Mouse (Mus musculus): ENCODE results near the gene Hist1h3g. TPM values are rescaled to one million over a fixed set of nuclear protein-coding genes. Genes with fewer than 3 reads are reported as not detected.

The Hist1h3g gene
- total RNA-seq (2023): 2.3 TPM

DNA sequence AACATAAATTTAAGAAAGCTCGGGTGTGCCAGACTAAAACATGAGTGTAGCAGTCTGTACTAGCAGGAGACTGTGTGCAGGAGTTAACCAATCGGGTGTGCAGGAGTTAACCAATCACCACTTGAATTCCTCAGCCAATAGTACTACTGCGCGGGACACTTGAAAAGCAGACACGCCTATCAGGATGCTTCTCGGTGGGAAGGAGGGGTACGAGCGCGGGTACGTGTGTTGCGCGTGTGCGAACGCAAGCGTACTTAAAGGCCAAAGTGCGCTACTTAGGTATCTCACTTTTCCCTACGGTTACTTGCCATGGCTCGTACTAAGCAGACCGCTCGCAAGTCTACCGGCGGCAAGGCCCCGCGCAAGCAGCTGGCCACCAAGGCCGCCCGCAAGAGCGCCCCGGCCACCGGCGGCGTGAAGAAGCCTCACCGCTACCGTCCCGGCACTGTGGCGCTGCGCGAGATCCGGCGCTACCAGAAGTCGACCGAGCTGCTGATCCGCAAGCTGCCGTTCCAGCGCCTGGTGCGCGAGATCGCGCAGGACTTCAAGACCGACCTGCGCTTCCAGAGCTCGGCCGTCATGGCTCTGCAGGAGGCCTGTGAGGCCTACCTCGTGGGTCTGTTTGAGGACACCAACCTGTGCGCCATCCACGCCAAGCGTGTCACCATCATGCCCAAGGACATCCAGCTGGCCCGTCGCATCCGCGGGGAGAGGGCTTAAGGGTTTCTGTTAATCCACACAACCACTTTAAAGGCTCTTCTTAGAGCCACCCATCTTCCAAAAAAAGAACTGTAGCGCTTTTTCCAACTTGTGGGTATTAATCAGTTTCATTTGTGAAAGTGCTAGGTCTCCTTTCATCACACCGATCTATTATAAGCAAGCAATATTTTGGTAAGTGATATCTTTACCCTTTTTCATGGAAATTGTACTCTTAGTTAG, at the start of gene Hist1h3g:
TSS of gene Hist1h3g (plus strand) at position 286 of the 939 bp plus-strand sequence.

DNA sequence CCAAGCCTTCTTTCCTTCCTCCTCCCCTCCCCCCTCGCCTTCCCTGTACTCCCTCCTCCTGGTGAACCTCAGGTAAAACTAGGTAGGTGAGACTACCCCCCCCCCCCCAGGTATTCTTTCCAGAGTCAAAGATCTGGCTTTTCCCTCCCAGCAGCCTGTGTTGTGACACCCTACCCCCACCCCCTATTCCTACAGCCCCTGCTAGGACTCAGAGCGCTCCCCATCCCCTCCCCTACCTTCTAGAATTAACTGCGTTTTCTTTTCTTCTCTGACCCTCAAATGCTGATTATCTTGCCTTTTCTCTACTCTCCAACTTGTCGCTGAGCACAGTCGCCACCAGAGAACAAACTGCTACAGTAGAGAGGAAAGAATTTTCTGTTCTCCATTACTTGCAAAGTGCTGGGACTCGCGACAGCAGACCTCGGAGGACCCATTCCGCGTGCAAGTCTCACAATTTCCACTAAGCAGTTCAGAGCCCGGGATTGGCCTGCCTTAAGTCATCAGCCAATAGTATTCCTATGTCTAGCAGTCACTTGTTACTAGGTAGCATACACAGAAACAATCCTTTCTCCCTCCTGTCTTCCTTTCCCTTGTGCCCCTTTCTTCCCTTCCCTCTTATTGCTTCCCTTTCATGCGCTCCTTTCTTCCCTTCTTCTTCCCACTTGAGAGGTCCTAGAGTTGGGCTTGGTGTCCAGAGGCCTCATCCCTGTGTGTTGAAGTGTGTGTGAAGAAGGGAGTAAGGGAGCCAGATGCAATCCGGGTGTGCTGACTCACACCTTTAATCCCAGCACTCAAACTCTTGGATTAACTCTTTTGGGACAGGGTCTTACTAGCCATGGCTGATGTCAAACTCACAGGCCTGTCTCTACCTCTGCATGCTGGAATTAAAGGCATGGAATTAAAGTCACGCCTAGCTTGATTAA, 46.6 kb upstream of the Hist1h3g start, which contains the start of gene Btn2a2:
TSS of gene Btn2a2 (minus strand) at position 458 of the 923 bp plus-strand sequence.

DNA sequence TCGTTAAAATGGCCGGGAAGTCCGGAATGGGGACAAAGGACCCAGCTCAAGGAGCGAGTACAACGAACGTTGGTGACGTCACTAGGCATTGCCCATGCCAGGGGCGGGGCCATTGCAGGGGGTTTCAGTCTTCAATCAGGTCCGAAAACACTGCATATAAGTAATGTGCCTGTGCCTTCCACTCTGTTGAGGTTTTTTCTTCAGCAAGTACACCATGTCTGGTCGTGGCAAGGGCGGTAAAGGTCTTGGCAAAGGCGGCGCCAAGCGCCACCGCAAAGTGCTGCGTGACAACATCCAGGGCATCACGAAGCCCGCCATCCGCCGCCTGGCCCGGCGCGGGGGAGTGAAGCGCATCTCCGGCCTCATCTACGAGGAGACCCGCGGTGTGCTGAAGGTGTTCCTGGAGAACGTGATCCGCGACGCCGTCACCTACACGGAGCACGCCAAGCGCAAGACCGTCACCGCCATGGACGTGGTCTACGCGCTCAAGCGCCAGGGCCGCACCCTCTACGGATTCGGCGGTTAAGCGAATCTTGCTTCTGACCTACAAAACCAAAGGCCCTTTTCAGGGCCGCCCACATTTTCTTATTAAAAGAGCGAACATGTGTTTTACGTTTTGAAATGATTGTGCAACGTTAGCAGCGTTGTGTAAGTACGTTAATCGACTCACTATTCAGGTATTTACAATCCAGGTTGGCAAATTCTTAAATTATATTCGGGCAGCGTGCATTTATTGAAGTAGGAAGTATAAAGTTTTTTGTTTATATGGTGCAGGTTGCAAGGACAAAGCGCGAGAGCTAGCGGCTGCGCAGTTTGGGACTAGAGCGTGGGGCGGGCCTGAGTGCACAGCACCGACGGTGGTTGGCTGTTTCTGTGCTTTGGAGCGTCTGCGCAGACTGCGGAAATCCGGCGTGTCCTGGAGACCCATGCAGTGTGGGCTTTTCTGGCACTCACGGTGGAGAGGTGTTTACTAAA, 4.0 kb upstream of the Hist1h3g start, which contains the start of gene Hist1h4h:
TSS of gene Hist1h4h (plus strand) at position 150 of the 975 bp plus-strand sequence.

DNA sequence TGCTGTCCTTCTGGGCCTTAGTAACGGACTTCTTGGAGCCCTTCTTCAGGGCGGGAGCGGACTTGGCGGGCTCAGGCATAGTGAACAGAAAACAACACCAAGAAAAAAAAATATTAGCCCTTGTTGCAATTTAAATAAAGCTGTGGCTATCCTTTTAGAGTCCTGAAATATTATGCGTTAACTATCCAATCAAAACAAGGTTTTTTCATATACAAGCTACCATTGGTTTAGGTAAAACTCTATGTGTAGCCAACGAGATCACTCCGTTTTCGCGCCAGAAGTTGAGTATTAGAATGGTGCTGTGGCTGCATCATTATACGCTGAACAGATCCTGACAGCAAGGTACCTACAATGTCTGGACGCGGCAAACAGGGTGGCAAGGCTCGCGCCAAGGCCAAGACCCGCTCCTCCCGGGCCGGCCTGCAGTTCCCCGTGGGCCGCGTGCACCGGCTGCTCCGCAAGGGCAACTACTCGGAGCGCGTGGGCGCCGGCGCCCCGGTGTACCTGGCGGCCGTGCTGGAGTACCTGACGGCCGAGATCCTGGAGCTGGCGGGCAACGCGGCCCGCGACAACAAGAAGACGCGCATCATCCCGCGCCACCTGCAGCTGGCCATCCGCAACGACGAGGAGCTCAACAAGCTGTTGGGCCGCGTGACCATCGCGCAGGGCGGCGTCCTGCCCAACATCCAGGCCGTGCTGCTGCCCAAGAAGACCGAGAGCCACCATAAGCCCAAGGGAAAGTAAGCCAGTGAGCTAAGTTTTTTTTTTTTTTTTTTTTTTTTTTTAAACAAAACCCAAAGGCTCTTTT, 1.5 kb upstream of the Hist1h3g start, which contains the start of gene Hist1h2af:
TSS of gene Hist1h2af (plus strand) at position 347 of the 808 bp plus-strand sequence.

DNA sequence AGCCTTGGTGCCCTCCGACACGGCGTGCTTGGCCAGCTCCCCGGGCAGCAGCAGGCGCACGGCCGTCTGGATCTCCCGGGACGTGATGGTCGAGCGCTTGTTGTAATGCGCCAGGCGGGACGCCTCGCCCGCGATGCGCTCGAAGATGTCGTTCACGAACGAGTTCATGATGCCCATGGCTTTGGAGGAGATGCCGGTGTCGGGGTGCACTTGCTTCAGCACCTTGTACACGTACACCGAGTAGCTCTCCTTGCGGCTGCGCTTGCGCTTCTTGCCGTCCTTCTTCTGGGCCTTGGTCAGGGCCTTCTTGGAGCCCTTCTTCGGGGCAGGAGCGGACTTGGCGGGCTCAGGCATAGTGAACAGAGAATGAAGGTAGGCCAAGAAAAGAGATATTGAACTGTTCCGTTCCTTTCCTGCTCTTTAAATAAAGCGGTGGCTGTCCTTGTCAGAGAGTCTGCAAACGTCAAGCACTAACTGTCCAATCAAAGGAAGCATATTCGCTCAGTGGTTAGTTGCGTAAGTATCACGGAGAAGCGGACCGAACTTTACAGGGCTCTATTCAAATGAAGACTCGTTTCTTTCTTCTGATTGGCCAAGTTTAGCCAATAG, 7.9 kb downstream of the Hist1h3g start, which contains the start of gene Hist1h2bh:
TSS of gene Hist1h2bh (minus strand) at position 394 of the 609 bp plus-strand sequence.

DNA sequence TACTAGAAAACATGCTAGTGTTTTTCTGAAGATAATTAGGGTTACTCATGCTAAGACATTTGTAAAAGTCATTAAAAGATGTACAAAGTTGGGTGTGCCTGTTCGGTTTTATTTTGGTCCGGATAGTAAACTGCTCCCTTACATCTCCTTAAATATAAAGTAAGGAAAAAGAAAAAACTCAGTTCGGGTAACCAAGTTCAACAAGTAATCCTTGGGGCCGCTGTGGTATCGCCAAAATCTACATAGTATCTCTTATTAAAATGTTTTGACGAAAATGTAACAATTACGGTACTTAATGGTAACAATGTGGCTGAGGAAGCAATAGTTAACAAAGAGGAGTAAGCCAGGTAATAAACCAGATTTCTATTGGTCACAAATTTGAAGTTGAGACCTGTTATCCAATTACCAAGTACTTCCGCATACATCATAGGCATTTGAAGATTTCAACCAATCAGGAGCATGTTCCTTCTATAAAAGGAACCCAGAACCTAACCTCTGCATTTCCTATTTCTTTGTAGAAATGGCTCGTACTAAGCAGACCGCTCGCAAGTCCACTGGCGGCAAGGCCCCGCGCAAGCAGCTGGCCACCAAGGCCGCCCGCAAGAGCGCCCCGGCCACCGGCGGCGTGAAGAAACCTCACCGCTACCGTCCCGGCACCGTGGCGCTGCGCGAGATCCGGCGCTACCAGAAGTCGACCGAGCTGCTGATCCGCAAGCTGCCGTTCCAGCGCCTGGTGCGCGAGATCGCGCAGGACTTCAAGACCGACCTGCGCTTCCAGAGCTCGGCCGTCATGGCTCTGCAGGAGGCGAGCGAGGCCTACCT, 9.0 kb downstream of the Hist1h3g start, which contains the start of gene Hist1h3f:
TSS of gene Hist1h3f (plus strand) at position 88 of the 822 bp plus-strand sequence.

DNA sequence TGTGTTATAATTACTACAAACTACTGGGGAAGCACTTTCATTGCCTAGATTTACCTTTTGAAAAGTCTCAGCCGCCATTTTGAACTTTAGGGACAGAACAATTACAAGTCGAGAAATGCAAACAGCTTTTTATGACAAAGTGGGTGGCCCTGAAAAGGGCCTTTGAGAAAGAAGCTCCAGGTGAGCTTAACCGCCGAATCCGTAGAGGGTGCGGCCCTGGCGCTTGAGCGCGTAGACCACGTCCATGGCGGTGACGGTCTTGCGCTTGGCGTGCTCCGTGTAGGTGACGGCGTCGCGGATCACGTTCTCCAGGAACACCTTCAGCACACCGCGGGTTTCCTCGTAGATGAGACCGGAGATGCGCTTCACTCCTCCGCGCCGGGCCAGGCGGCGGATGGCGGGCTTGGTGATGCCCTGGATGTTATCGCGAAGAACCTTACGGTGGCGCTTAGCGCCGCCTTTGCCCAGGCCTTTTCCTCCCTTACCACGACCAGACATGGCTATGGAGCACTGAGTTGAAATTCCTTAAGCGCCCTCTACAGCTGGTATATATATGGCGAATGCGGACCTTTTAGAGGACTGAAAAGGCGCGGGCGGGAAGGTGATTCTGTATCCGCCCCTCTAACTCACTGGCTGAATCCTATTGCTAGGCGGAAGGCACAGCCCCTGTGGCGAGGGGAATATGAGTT, 16.1 kb downstream of the Hist1h3g start, which contains the start of gene Hist1h4f:
TSS of gene Hist1h4f (minus strand) at position 503 of the 689 bp plus-strand sequence.

DNA sequence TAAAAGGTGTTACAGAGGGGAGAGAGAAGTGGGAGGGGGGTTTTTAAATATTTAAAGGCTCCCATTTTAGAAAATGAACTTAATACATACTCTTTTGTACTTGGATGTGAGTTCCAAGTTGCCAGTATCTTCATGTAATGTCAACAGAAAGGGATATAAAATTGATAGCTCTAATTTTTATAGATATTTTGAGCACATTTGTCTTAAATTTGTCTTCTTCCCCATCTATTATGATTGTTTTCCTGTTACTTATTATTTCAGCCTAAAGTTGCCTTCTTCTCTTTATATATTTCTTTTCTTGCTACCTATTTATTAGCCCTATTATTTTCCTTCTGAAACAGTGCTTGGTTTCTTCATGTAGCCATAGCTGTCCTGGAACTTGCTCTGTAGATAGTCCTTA, 17.7 kb downstream of the Hist1h3g start, which contains the start of gene Hist1h1d:
TSS of gene Hist1h1d (plus strand) at position 301 of the 400 bp plus-strand sequence.

DNA sequence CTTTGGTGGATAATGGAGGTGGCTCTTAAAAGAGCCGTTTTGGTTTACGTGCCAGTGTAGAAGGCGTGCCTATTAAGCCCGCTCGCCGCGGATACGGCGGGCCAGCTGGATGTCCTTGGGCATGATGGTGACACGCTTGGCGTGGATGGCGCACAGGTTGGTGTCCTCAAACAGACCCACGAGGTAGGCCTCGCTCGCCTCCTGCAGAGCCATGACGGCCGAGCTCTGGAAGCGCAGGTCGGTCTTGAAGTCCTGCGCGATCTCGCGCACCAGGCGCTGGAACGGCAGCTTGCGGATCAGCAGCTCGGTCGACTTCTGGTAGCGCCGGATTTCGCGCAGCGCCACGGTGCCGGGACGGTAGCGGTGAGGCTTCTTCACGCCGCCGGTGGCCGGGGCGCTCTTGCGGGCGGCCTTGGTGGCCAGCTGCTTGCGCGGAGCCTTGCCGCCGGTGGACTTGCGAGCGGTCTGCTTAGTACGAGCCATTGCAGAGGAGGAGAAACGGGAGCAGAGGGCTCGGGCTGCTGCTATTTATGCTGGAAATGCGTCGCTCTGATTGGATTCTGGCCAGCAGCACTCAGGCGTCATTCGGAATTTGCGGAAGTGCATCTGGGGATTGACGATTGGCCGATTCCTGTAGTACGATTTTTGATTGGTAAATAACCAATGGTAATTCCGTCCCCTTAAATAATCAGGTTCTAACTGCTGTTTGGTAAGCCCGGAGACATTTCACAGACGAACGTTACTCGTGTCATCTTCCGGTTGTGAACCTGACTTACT, 26.8 kb downstream of the Hist1h3g start, which contains the start of gene Hist1h3e:
TSS of gene Hist1h3e (minus strand) at position 487 of the 777 bp plus-strand sequence.

DNA sequence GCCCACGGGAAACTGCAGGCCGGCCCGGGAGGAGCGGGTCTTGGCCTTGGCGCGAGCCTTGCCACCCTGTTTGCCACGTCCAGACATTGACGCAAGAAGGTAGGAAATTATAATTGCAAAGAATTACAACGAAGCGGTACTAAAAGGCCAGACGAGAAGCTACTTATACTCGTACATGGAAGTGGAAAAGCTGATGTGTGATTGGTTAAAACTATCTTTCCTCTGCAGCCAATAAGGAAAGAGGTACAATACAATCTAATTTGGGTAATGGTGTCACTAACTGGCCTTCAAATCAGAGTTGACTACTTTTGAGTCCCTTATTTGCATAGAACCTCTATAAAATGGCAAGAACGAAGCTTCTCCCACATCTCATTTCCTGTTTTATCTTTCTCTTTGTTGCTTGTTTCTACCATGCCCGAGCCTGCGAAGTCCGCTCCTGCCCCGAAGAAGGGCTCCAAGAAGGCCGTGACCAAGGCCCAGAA, 35.8 kb downstream of the Hist1h3g start, which contains the start of the genes Hist1h2ae and Hist1h2bg:
TSS of gene Hist1h2ae (minus strand) at position 199 of the 482 bp plus-strand sequence.
TSS of gene Hist1h2bg (plus strand) at position 375 of the 482 bp plus-strand sequence.

DNA sequence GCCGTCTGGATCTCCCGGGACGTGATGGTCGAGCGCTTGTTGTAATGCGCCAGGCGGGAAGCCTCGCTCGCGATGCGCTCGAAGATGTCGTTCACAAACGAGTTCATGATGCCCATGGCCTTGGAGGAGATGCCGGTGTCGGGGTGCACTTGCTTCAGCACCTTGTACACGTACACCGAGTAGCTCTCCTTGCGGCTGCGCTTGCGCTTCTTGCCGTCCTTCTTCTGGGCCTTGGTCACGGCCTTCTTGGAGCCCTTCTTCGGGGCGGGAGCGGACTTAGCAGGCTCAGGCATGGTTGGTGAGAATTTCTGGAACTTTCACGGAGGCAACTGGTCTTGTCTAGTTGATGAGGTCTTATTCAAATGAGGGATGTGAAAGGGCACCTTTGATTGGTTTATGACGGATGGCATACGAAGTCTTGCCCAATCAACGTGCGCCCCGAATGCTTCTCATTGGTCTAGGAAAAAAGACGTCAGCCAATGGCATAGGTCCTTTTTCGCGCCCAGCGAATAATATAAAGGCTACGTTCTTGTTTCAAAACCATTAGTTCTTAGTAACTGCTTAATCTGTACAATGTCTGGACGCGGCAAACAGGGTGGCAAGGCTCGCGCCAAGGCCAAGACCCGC, 38.8 kb downstream of the Hist1h3g start, which contains the start of the genes Hist1h2bf and Hist1h2ad:
TSS of gene Hist1h2bf (minus strand) at position 299 of the 627 bp plus-strand sequence.
TSS of gene Hist1h2ad (plus strand) at position 484 of the 627 bp plus-strand sequence.

DNA sequence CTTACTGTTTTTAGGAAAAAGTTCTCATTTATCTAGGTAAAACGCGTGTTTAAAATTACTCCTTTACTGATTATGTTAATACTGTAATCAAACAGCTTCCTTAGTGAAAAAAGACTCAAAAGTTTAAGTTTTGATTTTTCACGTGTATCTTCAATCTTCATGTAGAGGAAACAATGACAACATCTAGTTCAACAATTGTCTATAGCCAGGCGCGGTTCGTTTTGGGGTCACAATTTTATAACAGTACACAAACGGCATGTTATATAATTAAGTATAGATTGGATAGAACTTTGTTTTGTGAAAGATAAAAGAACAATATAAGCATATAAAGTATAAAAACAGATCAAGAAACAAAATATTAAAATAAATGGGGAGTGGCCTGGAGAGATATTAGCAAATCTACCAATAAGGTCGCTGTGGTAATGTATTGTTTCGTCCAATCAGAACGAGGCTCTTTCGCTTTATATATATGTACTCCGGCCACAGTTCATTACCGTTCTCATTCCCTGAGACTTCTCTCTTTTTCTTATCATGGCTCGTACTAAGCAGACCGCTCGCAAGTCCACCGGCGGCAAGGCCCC, 40.1 kb downstream of the Hist1h3g start, which contains the start of gene Hist1h3d:
TSS of gene Hist1h3d (plus strand) at position 493 of the 581 bp plus-strand sequence.

DNA sequence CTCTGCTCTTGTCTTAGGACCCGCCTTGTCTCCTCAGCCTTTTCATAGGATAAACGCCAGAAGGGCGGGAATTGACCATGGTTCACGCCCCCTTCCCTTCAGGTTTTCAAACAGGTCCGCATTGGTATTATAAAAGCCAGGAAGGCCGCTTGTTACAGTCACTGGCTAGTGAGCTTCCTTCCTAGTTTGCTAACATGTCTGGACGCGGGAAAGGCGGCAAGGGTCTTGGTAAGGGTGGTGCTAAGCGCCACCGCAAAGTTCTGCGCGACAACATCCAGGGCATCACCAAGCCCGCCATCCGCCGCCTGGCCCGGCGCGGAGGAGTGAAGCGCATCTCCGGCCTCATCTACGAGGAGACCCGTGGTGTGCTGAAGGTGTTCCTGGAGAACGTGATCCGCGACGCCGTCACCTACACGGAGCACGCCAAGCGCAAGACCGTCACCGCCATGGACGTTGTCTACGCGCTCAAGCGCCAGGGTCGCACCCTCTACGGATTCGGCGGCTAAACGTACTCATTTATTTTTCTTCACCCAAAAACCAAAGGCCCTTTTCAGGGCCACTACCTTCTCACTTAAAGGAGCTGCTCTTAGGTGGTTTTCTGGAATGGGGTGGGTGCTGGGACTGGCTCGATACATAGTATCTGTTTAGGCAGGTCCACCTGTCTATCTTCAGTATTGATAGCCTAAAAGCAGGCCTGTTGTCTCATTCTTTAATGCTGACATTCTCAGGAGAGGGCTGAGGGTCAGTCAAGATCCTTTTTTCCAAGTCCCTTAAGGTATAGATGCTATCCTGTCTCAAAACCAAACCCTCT, 46.4 kb downstream of the Hist1h3g start, which contains the start of gene Hist1h4d:
TSS of gene Hist1h4d (plus strand) at position 191 of the 811 bp plus-strand sequence.

Data from CD4-positive naive resting alpha-beta T cell, adult 76 days (primary cell).